18 mouse cellular contexts compared by ENCODE assay signal in genomic region chr16:13157314-13157713, GRCm38 (mm10). TPM values are rescaled to one million over a fixed set of nuclear protein-coding genes. Genes with fewer than 3 reads are reported as not detected.
DNase-seq lines count a peak whose midpoint lies in the region; ATAC-seq and TF ChIP-seq lines count a peak whose summit lies in the region.
"Had no signal": no experiment of that assay in that cellular context is flagged by ENCODE, and none has a peak within 500 bp of the region (broad histone marks: within the 10 kb centered on the region; RNA-seq: fewer than 3 reads in every experiment).

No protein-coding gene starts in this region.

- TF ChIP-seq CTCF in liver, postnatal 0 days (IDR thresholded peaks at IDR 0.05; ENCODE audit: low read depth): no peak

- no peaks in the 10 kb centered on the region for H3K4me1 ChIP-seq in liver, postnatal 0 days (ENCODE audit: insufficient read depth)
- peaks cover 18% of the 10 kb centered on the region for H3K4me1 ChIP-seq in heart, embryonic 10.5 days

- peak; percentile 9 for DNase-seq in liver, postnatal 0 days
- DNase-seq in liver: no peak
- peak; percentile 15 for DNase-seq in adrenal gland, postnatal 10 days
- peak; percentile 84 for DNase-seq in heart, embryonic 10.5 days (ENCODE audit: low spot score)
- DNase-seq in ovary, postnatal 14 days (ENCODE audit: low spot score): no peak
- no peak for DNase-seq in spleen, postnatal 14 days (ENCODE audit: low spot score in 2 of 2)
- DNase-seq: forebrain, postnatal 0 days; gastrocnemius, postnatal 25 days; kidney, postnatal 14 days; liver, embryonic 13.5 days; right cerebral cortex, postnatal 14 days; thymus, postnatal 14 days had no signal

- no peak for ATAC-seq in liver, postnatal 0 days
- 0 out of 2 replicates have a peak, but pooled peaks have one; percentile 17 for ATAC-seq in megakaryocyte progenitor cell, adult 5-6 weeks (replicated peaks; ENCODE audit: poor library complexity)
- no peak for ATAC-seq in inflammation-experienced regulatory T-cells, adult 6 months
- ATAC-seq: forebrain, postnatal 0 days; intestine, embryonic 15.5 days; Patski had no signal

- no peak overlapping the region for H3K4me3 ChIP-seq in liver, postnatal 0 days (ENCODE audit: low read depth, low read length)
- no peak overlapping the region for H3K4me3 ChIP-seq in heart, embryonic 10.5 days
- H3K4me3 ChIP-seq: hindbrain, embryonic 10.5 days; intestine, embryonic 15.5 days; liver, embryonic 13.5 days had no signal

- H3K9me3 ChIP-seq in liver, postnatal 0 days (ENCODE audit: low read length): no peaks in the 10 kb centered on the region
- H3K9me3 ChIP-seq in heart, embryonic 10.5 days: no peaks in the 10 kb centered on the region
- H3K9me3 ChIP-seq: hindbrain, embryonic 10.5 days; intestine, embryonic 15.5 days; liver, embryonic 13.5 days had no signal

- H3K4me2 ChIP-seq in liver, postnatal 0 days (ENCODE audit: low read depth, low read length): no peak overlapping the region
- H3K4me2 ChIP-seq: intestine, embryonic 15.5 days; liver, embryonic 13.5 days had no signal

- TF ChIP-seq EP300 in liver, postnatal 0 days (IDR thresholded peaks at IDR 0.05; ENCODE audit: low read depth): no peak

- no peaks in the 10 kb centered on the region for H3K36me3 ChIP-seq in liver, postnatal 0 days (replicated peaks; ENCODE audit: insufficient read depth, low read length)
- no peaks in the 10 kb centered on the region for H3K36me3 ChIP-seq in heart, embryonic 10.5 days
- H3K36me3 ChIP-seq: intestine, embryonic 15.5 days; liver, embryonic 13.5 days had no signal

- H3K9ac ChIP-seq in liver, postnatal 0 days (replicated peaks): no peak overlapping the region
- H3K9ac ChIP-seq: forebrain, postnatal 0 days; intestine, embryonic 15.5 days; liver, embryonic 13.5 days had no signal

- no peak overlapping the region for H3K27ac ChIP-seq in liver, postnatal 0 days (ENCODE audit: low read depth)
- H3K27ac ChIP-seq in heart, embryonic 10.5 days: peak overlapping the region; percentile 24; the same call in 1 of the 2 replicates
- H3K27ac ChIP-seq: hindbrain, embryonic 10.5 days; intestine, embryonic 15.5 days; liver, embryonic 13.5 days; macrophage had no signal

- no peaks in the 10 kb centered on the region for H3K27me3 ChIP-seq in liver, postnatal 0 days (ENCODE audit: insufficient read depth, low read length)
- no peaks in the 10 kb centered on the region for H3K27me3 ChIP-seq in heart, embryonic 10.5 days (ENCODE audit: insufficient read depth, poor library complexity, severe bottlenecking)
- H3K27me3 ChIP-seq: intestine, embryonic 15.5 days; liver, embryonic 13.5 days; Patski had no signal

- 31% methylated on average over 6 of the region's 6 CpGs for WGBS in liver, postnatal 0 days (ENCODE audit: insufficient replicate concordance)
- 9% methylated on average over 6 of the region's 6 CpGs for WGBS in heart, embryonic 10.5 days

RNA-seq across cellular contexts. Expression of gene Ercc4, which starts 47.8 kb away (rescaled TPM):
- polyA plus RNA-seq in liver, postnatal 0 days (2015; fragmentation: Nextera tagmentation; extraction: Ambion mirVana): 2.6 and 3.2 TPM in 2 replicates
- 10 to 100 TPM; 12.0 to 17.0 TPM for total RNA-seq in adrenal gland, postnatal 10 days (2021)
- polyA plus RNA-seq in heart, embryonic 10.5 days (2016; fragmentation: Nextera tagmentation; extraction: Ambion mirVana): 8.9 and 9.6 TPM in 2 replicates
- 9.2 and 11.8 TPM in 2 replicates for total RNA-seq in megakaryocyte progenitor cell, adult 5-6 weeks (2015)
- 8.7 and 12.9 TPM in 2 replicates for total RNA-seq in megakaryocyte progenitor cell, adult 5-6 weeks (2017)
- 10 to 100 TPM; 16.2 to 20.3 (median 16.3) TPM for polyA plus RNA-seq in inflammation-experienced regulatory T-cells, adult 6 months (2017; shearing (Covaris generic))

Comparison
In these comparisons a context has a peak if more than half of its experiments do, and no peak if none do; other contexts are left out.
1. DNase-seq: peak in liver, postnatal 0 days (single experiment), adrenal gland, postnatal 10 days (single experiment) and heart, embryonic 10.5 days (single experiment); none in liver (single experiment), ovary, postnatal 14 days (single experiment) and spleen, postnatal 14 days (0 of 2).